Mouse (Mus musculus) intestine, embryonic 16.5 days (tissue): ENCODE results near the gene Mgat4e. TPM values are rescaled to one million over a fixed set of nuclear protein-coding genes. Genes with fewer than 3 reads are reported as not detected.

ENCODE experiments used
- ATAC-seq: fragments of 200-750 bp; cut with Nextera tagmentation; 2 replicates; pipeline ENCODE4 v1.8.0; 2017; ENCODE audit warnings: moderate TSS enrichment, moderate library complexity
- H3K27ac ChIP-seq: fragments of 300-500 bp; sonication (generic); 2 replicates; pipeline ENCODE4 v1.5.1; 2014; ENCODE audit warnings: mild to moderate bottlenecking, low read length
- H3K27me3 ChIP-seq: fragments of 300-500 bp; sonication (generic); replicated peaks from 2 replicates; pipeline ENCODE4 v1.6.1; 2014; ENCODE audit warnings: low read length, control low read depth, mixed read lengths; ENCODE audit not compliant: control insufficient read depth, insufficient read depth
- H3K36me3 ChIP-seq: fragments of 300-500 bp; sonication (generic); 2 replicates; pipeline ENCODE4 v1.6.1; 2014; ENCODE audit warnings: low read length, control low read depth; ENCODE audit not compliant: control insufficient read depth, insufficient read depth
- H3K4me1 ChIP-seq: fragments of 300-500 bp; sonication (generic); 2 replicates; pipeline ENCODE4 v1.6.1; 2014; ENCODE audit warnings: low read length, control low read depth, mixed read lengths; ENCODE audit not compliant: control insufficient read depth, insufficient read depth
- H3K4me2 ChIP-seq: fragments of 300-500 bp; sonication (generic); 2 replicates; pipeline ENCODE4 v1.6.1; 2014; ENCODE audit warnings: low read depth, low read length, control low read depth
- H3K4me3 ChIP-seq: fragments of 300-500 bp; sonication (generic); 2 replicates; pipeline ENCODE4 v1.5.1; 2014; ENCODE audit warnings: mild to moderate bottlenecking, low read length
- H3K9ac ChIP-seq: fragments of 300-500 bp; sonication (generic); 2 replicates; pipeline ENCODE4 v1.6.1; 2014; ENCODE audit warnings: low read depth, low read length
- H3K9me3 ChIP-seq: fragments of 300-500 bp; sonication (generic); 2 replicates; pipeline ENCODE4 v1.6.1; 2016; ENCODE audit warnings: low read length, control low read depth; ENCODE audit not compliant: control insufficient read depth
- WGBS: fragments of 180-500 bp; shearing (Covaris S2); extraction: QIAGEN DNeasy Blood & Tissue Kit; methylation state at CpG from one replicate; pipeline ENCODE4 v1.1.7; 2014; 5-methylcytosine and 5-hydroxymethylcytosine counted together
- polyA plus RNA-seq: library from polyadenylated mRNA; unstranded; fragments of >200 nt; fragmentation: Nextera tagmentation; extraction: Ambion mirVana; gene quantifications from 2 replicates; pipeline ENCODE4 v1.2.1, GENCODE M21; 2015

Gene Mgat4e
- polyA plus RNA-seq, 1 experiment from 2014 or later, result not detected

DNA sequence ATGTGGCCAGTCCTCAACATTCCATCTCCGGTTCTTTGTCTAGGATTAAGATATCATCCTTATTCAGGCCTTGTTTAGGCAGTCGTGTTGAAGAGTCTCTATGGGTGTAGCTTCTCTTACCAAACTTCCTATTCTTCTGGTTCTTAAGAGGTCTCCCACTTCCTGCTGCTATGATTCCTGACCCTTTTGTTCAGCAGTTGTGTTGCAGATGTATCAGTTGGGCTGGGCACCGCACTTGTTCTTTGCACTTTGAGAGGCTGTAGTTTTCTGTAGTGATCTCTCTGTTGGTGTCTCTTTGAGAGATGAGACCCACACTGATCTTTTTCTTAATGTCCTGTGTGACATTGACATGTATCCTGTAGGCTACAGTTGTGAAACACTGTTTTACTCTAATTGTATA, 21.1 kb upstream of the Mgat4e start:
- no peak overlapping the region for H3K4me3 ChIP-seq
- WGBS, result 75% methylated on average over 3 of the region's 3 CpGs
- no peak overlapping the region for H3K27ac ChIP-seq
- H3K36me3 ChIP-seq, result no peaks in the 10 kb centered on the region
- no peak overlapping the region for H3K4me2 ChIP-seq
- ATAC-seq, result no peak
- no peaks in the 10 kb centered on the region for H3K9me3 ChIP-seq
- no peak overlapping the region for H3K9ac ChIP-seq
- H3K4me1 ChIP-seq, result 0 out of 2 replicates have a peak, but pooled peaks cover 4% of the 10 kb centered on the region
- no peaks in the 10 kb centered on the region for H3K27me3 ChIP-seq

DNA sequence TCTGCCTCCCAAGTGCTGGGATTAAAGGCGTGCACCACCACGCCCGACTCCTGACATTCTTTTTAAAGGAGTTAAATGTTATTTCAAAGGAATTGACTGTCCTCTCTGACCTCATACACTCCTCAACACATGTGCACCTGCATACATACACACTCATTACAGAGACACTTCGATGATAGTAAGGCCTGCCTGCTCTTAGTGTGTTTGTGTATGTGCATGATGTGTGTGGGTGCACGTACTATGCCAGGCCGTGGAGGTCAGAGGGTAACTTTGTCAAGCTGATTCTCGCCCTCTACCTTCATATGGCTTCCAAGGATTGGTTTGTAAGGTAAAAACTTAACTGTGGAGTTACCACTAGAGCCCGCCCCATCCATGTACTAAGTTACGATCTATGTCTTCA, 20.7 kb upstream of the Mgat4e start:
- Histone ChIP-seq H3K27me3 (no peaks in the 10 kb centered on the region), H3K4me2 (no peak overlapping the region), H3K4me3 (no peak overlapping the region), H3K36me3 (no peaks in the 10 kb centered on the region), H3K4me1 (0 out of 2 replicates have a peak, but pooled peaks cover 4% of the 10 kb centered on the region), H3K27ac (no peak overlapping the region), H3K9ac (no peak overlapping the region), H3K9me3 (no peaks in the 10 kb centered on the region)
- WGBS, result 93% methylated on average over 9 of the region's 9 CpGs
- no peak for ATAC-seq

DNA sequence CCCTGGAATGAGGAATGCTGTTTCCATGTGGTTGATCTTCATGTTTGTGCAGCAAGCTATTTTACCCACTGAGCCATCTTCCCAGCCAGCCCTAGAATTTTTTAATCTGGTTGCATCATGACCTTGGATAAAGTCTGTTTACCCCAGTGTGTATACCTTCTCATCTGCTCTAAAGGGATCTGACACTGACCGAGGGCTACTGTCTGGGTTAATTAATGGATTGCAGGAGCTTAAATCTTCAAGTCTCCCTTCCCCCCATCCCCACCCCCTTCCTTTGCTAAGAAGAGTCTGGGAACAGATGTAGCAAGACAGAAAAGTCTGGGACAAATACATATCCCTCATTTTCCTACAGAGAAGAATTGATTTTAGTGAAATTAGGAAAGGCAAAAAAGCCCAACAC, 18.0 kb upstream of the Mgat4e start:
- H3K4me1 ChIP-seq, result 0 out of 2 replicates have a peak, but pooled peaks cover 4% of the 10 kb centered on the region
- H3K27me3 ChIP-seq, result no peaks in the 10 kb centered on the region
- no peak overlapping the region for H3K4me3 ChIP-seq
- no peak overlapping the region for H3K27ac ChIP-seq
- no peak overlapping the region for H3K4me2 ChIP-seq
- H3K36me3 ChIP-seq, result no peaks in the 10 kb centered on the region
- H3K9ac ChIP-seq, result no peak overlapping the region
- ATAC-seq, result no peak
- no peaks in the 10 kb centered on the region for H3K9me3 ChIP-seq
- 29% methylated on average over 1 of the region's 1 CpGs for WGBS

DNA sequence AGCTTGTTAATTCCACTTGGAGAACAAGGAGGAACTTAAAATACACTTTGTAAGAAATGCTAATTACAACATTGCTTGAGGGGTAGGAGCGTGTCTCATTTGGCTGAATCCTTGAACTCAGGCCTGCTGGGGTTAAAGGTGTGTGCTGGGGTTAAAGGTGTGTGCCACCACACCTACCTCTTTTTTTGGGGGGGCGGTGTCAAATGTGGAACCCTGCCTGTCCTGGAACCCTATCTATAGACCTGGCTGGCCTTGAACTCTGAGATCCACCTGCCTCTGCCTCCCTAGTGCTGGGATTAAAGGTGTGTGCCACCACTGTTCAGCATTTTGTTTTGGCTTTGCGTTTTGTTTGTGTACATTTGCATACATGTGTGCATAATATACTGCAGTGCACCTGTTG, 14.2 kb upstream of the Mgat4e start:
- Histone ChIP-seq H3K36me3 (no peaks in the 10 kb centered on the region), H3K4me2 (no peak overlapping the region), H3K4me1 (peaks cover 15% of the 10 kb centered on the region), H3K9me3 (no peaks in the 10 kb centered on the region), H3K27ac (no peak overlapping the region), H3K4me3 (no peak overlapping the region), H3K9ac (no peak overlapping the region), H3K27me3 (no peaks in the 10 kb centered on the region)
- no peak for ATAC-seq
- WGBS, result 90% methylated on average over 3 of the region's 3 CpGs

DNA sequence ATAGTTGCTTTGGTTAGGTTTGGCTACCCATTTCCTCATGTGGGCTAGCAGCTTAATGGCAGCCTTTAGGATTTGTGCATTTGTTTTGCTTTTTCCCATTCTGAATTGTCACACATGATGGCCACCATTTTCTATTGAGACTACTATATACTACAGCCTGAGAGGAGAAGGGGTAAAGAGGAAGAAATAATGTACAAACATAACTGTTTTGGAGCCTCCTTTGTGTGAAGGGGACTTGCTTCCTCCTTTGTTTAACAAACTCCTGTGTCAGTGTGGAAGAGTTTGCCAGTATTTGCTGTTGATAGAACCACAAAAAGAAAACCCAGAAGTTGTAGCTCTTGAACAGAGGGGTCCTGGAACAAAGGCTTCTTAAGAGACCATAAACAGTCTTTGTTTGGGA, 13.0 kb upstream of the Mgat4e start:
- Histone ChIP-seq H3K4me1 (peaks cover 15% of the 10 kb centered on the region), H3K4me3 (peak overlapping the region; percentile 78; the same call in 1 of the 2 replicates), H3K9me3 (no peaks in the 10 kb centered on the region), H3K4me2 (peak overlapping the region; percentile 75), H3K9ac (no peak overlapping the region), H3K27ac (no peak overlapping the region), H3K36me3 (no peaks in the 10 kb centered on the region), H3K27me3 (no peaks in the 10 kb centered on the region)
- no peak for ATAC-seq

DNA sequence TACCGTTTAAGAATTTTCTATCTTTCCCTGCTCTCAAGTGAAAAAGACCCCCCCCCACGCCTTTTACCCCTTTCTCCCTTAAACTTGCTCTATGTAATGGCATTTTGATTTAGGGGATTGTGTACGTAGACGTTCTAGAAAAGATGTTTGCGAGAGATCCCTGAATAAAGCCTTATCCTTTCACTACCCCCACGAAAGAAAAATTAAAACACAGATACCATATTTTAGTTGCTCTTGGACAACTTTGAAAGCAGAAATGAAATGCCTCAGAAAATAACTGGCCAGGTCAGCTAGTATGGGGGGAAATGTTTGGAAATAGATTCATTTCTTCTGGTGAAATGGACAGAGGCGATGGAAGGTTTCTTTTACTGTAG, 12.3 kb upstream of the Mgat4e start:
- peak overlapping the region; percentile 78 for H3K4me3 ChIP-seq
- H3K9me3 ChIP-seq, result no peaks in the 10 kb centered on the region
- no peaks in the 10 kb centered on the region for H3K27me3 ChIP-seq
- no peak overlapping the region; the same call in 1 of the 2 replicates for H3K27ac ChIP-seq
- peak overlapping the region; percentile 75 for H3K4me2 ChIP-seq
- 9% methylated on average over 7 of the region's 7 CpGs for WGBS
- no peak for ATAC-seq
- no peaks in the 10 kb centered on the region for H3K36me3 ChIP-seq
- H3K9ac ChIP-seq, result peak overlapping the region; percentile 90
- H3K4me1 ChIP-seq, result peaks cover 20% of the 10 kb centered on the region

DNA sequence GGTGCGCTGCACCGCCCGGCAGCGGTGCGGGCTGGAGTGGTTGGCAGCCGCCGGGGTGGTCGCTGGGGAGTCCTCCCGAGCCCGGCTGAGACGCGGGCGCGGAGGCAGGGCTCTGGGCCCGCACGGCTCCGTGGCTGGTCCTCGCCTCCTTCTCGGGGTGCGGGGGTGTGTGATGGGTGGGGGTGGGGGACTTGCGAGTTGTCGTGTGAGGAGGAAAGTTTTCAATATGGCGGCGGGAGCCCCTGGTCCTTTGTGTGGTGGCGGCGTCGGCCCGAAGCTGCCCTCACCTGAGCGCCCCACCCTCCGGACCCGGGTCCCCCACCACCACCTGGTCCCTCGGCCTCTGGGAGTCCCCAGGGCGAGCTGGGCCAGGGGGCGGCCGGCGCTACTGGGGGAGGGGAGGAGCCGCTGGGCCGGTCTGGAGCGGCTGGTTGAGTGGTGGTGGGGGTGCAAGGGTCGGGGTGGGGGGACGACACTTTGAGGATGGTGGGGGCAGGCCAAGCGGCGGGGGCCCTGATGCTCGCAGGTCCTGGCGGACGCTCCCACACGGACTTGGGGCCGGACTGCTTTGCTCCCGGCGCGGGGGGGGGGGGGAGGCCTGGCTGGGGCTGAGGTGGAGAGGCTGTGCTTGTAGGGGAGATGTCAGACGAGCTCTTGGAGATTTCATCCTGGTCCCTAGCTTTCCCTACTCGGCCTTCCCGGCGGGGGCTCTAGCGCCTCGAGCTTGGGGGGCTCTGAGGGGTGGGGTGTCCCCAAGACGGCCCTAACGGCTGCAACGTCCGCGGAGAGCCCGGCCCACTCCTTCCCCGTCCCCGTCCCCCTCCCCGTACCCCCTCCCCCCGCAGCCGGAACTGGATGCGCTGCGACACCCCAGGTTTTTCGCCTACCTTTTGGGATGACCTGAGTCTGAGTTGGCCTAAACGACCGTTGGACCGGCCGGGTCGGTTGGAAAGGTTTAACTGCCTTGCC, 11.6 kb upstream of the Mgat4e start:
- H3K4me2 ChIP-seq, result peak overlapping the region; percentile 75
- H3K4me3 ChIP-seq, result peak overlapping the region; percentile 78
- ATAC-seq, result peak; percentile 9; the same call in 1 of the 2 replicates
- peak overlapping the region; percentile 96 for H3K27ac ChIP-seq
- H3K9ac ChIP-seq, result peak overlapping the region; percentile 90
- no peaks in the 10 kb centered on the region for H3K36me3 ChIP-seq
- no peaks in the 10 kb centered on the region for H3K27me3 ChIP-seq
- WGBS, result 1% methylated on average over 62 of the region's 76 CpGs
- H3K9me3 ChIP-seq, result no peaks in the 10 kb centered on the region
- peaks cover 19% of the 10 kb centered on the region for H3K4me1 ChIP-seq

DNA sequence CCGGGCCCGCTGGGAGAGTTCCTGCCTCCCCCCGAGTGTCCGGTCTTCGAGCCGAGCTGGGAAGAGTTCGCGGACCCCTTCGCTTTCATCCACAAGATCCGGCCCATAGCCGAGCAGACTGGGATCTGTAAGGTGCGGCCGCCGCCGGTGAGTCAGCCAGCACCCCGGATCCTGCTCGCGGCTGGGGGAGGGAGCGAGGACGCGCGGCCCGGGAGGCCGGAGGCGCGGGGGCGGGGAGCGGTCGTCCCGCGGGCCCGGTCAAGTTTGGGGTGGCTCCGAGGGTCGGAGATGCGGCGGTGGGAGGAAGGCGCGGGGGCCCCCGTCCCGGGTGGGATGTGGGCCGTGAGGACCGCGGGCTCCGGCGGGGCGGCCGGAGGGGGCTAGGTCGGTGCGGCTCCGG, 10.9 kb upstream of the Mgat4e start:
- peak overlapping the region; percentile 75 for H3K4me2 ChIP-seq
- peaks cover 24% of the 10 kb centered on the region for H3K4me1 ChIP-seq
- WGBS, result under 1% methylated on average over 34 of the region's 50 CpGs
- no peaks in the 10 kb centered on the region for H3K9me3 ChIP-seq
- peak; percentile 31 for ATAC-seq
- no peaks in the 10 kb centered on the region for H3K36me3 ChIP-seq
- H3K27ac ChIP-seq, result peak overlapping the region; percentile 96
- H3K27me3 ChIP-seq, result no peaks in the 10 kb centered on the region
- peak overlapping the region; percentile 90 for H3K9ac ChIP-seq
- peak overlapping the region; percentile 78 for H3K4me3 ChIP-seq

DNA sequence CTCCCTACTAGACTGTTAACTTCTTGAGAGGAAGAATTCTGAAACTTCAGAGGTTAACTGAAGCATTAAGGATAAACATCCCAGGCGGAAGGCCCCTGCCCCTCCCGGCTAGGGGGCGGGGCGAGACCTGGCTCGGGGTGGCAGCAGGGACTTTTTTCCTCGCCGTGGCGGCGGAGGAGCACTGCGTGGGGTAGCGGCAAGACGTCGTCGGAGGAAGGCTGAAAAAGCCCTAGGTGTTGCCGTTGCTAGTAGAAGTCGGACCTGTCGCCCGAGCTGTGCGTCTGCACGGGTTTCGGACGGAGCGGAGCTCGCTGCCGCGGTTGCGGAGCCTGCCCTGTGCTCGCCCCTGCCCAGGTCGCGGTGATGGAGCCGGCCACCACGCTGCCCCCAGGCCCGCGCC, 10.5 kb upstream of the Mgat4e start, which contains the start of gene Kdm5b:
Gene Kdm5b (plus strand): TSS at position 196 of the 400 bp plus-strand sequence.
- H3K9me3 ChIP-seq, result no peaks in the 10 kb centered on the region
- H3K27me3 ChIP-seq, result no peaks in the 10 kb centered on the region
- peak within 1 kb of the TSS; percentile 90 for H3K9ac ChIP-seq
- H3K27ac ChIP-seq, result peak within 1 kb of the TSS; percentile 96
- WGBS, result under 1% methylated on average over 33 of the region's 34 CpGs
- H3K4me1 ChIP-seq, result peaks cover 28% of the 10 kb centered on the region
- no peaks in the 10 kb centered on the region for H3K36me3 ChIP-seq
- peak within 1 kb of the TSS; percentile 78 for H3K4me3 ChIP-seq
- peak within 1 kb of the TSS; percentile 75 for H3K4me2 ChIP-seq
- ATAC-seq, result peak; percentile 28
